Mouse (Mus musculus) left cerebral cortex, adult 8-10 months (tissue): ENCODE data around the gene Gm4922. TPM values are rescaled to one million over a fixed set of nuclear protein-coding genes. Genes with fewer than 3 reads are reported as not detected.

ENCODE experiments used
- total RNA-seq, 4 experiments: library from RNA; stranded (reverse); gene quantifications; 2 replicates each; pipeline ENCODE4 v1.2.4; 2022

Gene Gm4922
- total RNA-seq, 4 experiments from 2014 or later: not detected

Other genes starting within 250 kb of the Gm4922 start
- gene Hebp2, start 240.7 kb downstream of the Gm4922 start, total RNA-seq: 1 to 10 TPM; 3.0 to 4.3 (median 4.1) TPM
- 100 to 1,000 TPM in 1 of 4 experiments, 10 to 100 TPM in 3; 80.7 to 102 (median 88.5) TPM for gene Arfgef3, start 42.8 kb downstream of the Gm4922 start, total RNA-seq
- 1 to 10 TPM; 4.4 to 6.5 (median 4.8) TPM for gene Perp, start 58.2 kb upstream of the Gm4922 start, total RNA-seq
- 1 to 10 TPM; 3.6 to 5.4 (median 4.2) TPM for gene Tnfaip3, start 228.9 kb upstream of the Gm4922 start, total RNA-seq